Mouse (Mus musculus): ENCODE data around the gene Rab19.
"Not testable (repeated sequence)": the region's sequence is repeated elsewhere in the genome, so short reads cannot be mapped to it uniquely, and the experiment has no call there.

The Rab19 gene

GRCm38 (mm10) chr6:39379749-39380148 is 1.2 kb upstream of the Rab19 start:
- DNase-seq = peak; percentile 52 to 56

GRCm38 (mm10) chr6:39380276-39380675 is 699 bp upstream of the Rab19 start:
- no peak for DNase-seq

DNA sequence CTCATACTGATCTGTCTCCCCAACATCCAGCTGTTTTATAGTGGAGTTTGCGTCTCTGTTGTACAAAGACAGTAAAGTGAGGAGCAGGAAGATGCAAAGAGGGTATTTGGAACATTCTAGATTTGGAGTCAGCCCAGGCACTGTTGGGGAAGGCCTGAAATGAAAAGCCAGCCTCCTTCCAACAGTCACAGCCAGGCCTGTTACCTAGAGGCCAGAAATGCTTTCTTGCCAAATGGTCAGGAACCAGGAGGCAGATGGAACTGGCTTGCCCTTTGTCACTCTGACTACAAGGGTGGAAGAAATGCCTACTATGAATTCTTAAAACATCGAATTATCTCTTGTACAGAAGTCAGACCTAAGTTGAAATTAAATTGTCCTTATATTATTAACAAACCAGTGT is 9.0 kb downstream of the Rab19 start:
- DNase-seq = no peak

GRCm38 (mm10) chr6:39395471-39395870 is 14.5 kb downstream of the Rab19 start:
- DNase-seq = no peak

GRCm38 (mm10) chr6:39395916-39396315 is 14.9 kb downstream of the Rab19 start:
- no peak for DNase-seq

DNA sequence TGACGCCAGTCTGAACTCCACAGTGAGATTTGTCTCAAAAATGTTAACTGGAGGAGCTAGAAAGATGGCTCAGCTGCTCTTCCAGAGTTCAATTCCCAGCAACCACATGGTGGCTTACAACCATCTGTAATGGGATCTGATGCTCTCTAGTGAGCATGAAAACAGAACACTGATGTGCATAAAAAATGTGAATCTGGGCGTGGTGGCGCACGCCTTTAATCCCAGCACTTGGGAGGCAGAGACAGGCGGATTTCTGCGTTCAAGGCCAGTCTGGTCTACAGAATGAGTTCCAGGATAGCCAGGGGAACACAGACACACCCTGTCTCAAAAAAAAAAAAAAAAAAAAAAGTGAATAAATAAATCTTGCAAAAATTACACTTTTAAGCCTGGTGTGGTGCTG is 16.1 kb downstream of the Rab19 start:
- DNase-seq = no peak

DNA sequence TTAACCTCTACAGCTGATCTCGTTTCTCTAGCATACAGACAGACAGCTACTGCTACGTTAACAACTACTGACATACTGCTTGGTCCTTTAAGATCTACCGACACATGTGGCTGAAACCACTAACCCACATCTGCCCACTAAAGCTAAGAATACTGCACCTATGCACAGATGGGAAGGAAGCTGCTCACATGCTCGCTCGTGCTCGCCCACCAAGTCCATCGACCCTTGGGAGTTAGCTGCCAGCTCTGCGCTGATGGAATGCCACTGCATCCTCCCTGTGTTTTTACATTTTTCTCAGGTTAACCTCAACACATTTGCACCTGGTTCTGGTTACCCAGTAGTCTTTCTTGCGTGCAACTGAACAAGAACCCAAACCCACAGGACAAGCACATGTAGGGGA is 17.4 kb downstream of the Rab19 start:
- no peak for DNase-seq

DNA sequence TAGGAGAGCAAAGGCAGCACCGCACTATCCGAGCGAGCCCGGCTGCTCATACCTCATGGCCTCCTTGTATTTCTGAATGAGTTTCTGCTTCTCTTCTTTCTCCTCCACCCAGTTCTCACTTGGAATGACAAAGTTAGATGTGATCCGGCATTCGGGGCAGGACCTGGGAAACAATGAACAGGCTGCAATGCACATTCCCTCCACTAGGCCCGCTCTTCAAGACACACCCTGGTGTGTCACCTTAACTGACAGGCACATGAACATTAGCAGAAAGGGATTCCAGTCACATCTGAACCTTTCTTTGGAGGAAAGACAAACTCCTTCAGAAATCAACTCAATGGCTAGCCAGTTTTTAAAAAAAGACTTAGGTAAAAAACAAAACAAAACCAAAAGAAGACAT is 19.4 kb downstream of the Rab19 start:
- DNase-seq = peak in 1 of 2 experiments; percentile 21

DNA sequence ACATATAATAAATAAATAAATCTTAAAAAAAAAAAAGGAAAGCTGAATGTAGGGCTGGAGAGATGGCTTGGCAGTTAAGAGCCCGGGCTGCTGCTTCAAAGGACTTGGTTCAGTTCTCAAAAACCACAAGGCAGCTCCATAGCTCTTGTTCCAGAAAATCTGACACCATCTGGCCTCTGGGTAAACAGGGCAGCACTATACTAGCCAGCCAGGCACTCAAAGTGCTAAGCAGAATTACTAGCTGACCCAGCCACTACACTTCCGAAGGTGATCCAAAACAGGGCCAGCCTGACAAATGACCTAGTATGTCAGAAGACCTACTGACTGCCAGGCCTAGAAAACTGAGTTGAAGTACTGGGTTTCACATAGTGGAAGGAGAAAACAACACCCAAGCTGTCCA is 22.2 kb downstream of the Rab19 start:
- DNase-seq = no peak

GRCm38 (mm10) chr6:39406480-39406879 is 25.5 kb downstream of the Rab19 start:
- no peak for DNase-seq

DNA sequence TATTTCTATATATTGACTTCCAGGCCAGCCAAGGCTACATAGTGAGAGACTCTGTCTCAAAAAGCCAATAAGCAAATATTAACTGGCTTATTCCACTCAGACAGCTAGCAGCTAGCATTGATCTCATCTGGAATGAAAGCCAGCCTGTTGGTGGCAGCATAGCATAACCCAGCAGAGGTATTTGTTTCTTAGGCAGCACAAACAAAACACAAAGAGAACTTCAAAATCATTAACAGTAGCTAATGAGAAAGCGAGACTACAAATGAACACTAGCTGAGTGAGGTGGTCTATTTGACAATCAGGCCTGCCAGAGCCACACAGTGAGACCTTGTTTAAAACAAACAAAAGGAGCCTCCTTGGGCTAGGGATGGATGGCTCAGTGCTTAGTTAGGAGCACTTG is 33.1 kb downstream of the Rab19 start:
- DNase-seq = no peak

DNA sequence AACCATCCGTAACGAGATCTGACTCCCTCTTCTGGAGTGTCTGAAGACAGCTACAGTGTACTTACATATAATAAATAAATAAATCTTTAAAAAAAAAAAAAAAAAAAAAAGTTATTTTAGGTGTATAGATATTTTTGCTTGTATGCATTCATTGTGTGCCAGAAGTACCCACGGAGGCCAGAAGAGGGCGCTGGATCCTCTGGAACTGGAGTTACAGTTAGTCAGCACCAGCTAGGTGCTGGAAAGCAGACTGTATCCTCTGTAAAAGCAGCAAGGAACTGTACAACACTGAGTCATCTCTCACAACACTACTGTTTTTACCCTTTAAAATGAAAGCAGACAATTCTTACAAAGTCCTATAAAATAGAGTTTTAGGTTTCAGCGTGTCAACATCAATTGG is 34.8 kb downstream of the Rab19 start:
- DNase-seq = peak; percentile 88 to 91

GRCm38 (mm10) chr6:39416654-39417053 is 35.7 kb downstream of the Rab19 start:
- not testable (repeated sequence) for DNase-seq

- peak in 1 of 2 experiments; percentile 46 for DNase-seq
Observed at GRCm38 (mm10) chr6:39419386-39419850, 38.4 kb downstream of the Rab19 start.

- DNase-seq = peak; percentile 84 to 85
Observed at GRCm38 (mm10) chr6:39419851-39420721, 39.1 kb downstream of the Rab19 start, which contains the start of gene Mkrn1. Gene Mkrn1, minus strand, starts transcription at chr6:39420462.

- DNase-seq = no peak
Observed at GRCm38 (mm10) chr6:39420867-39421266, 39.9 kb downstream of the Rab19 start.

DNA sequence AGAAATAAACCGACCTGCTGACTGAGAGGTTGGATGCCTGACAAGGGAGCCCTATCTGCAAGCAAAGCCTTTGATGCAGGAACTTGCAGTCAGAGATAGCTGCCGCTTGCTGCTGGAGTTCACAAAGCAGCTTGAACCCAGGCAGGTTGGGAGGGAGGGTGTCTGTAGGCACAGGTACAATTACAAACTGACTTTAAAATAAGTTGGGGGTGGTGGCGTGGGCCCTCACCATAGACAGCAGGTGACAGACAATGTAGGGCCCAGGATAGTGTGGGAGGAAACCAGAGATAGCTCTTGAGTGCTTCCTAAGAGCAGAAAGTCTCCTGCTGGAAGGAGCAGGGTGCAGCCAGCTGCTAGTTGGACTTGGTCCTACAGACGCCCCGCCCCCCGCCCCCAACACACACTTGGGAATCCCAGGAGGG is 42.2 kb downstream of the Rab19 start:
- DNase-seq = no peak

- DNase-seq = no peak
Observed at GRCm38 (mm10) chr6:39423686-39424085, 42.7 kb downstream of the Rab19 start.

- DNase-seq = no peak
Observed at GRCm38 (mm10) chr6:39425181-39425580, 44.2 kb downstream of the Rab19 start.

GRCm38 (mm10) chr6:39426725-39427124 is 45.8 kb downstream of the Rab19 start:
- no peak for DNase-seq

GRCm38 (mm10) chr6:39427276-39428003 is 46.5 kb downstream of the Rab19 start:
- no peak for DNase-seq

GRCm38 (mm10) chr6:39429007-39429788 is 48.2 kb downstream of the Rab19 start:
- DNase-seq = no peak

- no peak for DNase-seq
Observed at GRCm38 (mm10) chr6:39430722-39431121, 49.7 kb downstream of the Rab19 start.

Measured in B cell, adult 2 months (primary cell).